Mouse (Mus musculus) lung, embryonic 14.5 days (tissue): Measurements from ENCODE around the gene Fam92b. TPM values are rescaled to one million over a fixed set of nuclear protein-coding genes. Genes with fewer than 3 reads are reported as not detected.
A peak's percentile ranks its signal among the peaks of the same experiment; 100 is the strongest.

Experiments used
- ATAC-seq: fragments of 200-750 bp; cut with Nextera tagmentation; 2 replicates; pipeline ENCODE4 v1.8.0; 2017; ENCODE audit warnings: mild to moderate bottlenecking, moderate TSS enrichment, moderate library complexity; ENCODE audit not compliant: insufficient read depth
- DNase-seq: peaks from one replicate; pipeline ENCODE4 v3.0.0-alpha.2; 2015
- H3K27ac ChIP-seq: fragments of 300-500 bp; sonication (generic); 2 replicates; pipeline ENCODE4 v1.5.1; 2014; ENCODE audit warnings: low read depth, mild to moderate bottlenecking, moderate library complexity
- H3K27me3 ChIP-seq: fragments of 300-500 bp; sonication (generic); 2 replicates; pipeline ENCODE4 v1.6.1; 2014; ENCODE audit warnings: low read length, control low read depth; ENCODE audit not compliant: insufficient read depth
- H3K36me3 ChIP-seq: fragments of 300-500 bp; sonication (generic); 2 replicates; pipeline ENCODE4 v1.6.1; 2014; ENCODE audit warnings: control low read depth; ENCODE audit not compliant: insufficient read depth
- H3K4me1 ChIP-seq: fragments of 300-500 bp; sonication (generic); 2 replicates; pipeline ENCODE4 v1.6.1; 2014; ENCODE audit warnings: antibody characterized with exemption, control low read depth; ENCODE audit not compliant: insufficient read depth
- H3K4me2 ChIP-seq: fragments of 300-500 bp; sonication (generic); 2 replicates; pipeline ENCODE4 v1.6.1; 2014; ENCODE audit warnings: mild to moderate bottlenecking
- H3K4me3 ChIP-seq: fragments of 300-500 bp; sonication (generic); 2 replicates; pipeline ENCODE4 v1.5.1; 2014; ENCODE audit warnings: low read depth, low read length
- H3K9ac ChIP-seq: fragments of 300-500 bp; sonication (generic); 2 replicates; pipeline ENCODE4 v1.6.1; 2014
- H3K9me3 ChIP-seq: fragments of 300-500 bp; sonication (generic); 2 replicates; pipeline ENCODE4 v1.6.1; 2016; ENCODE audit warnings: low read depth, low read length, control low read depth
- CTCF ChIP-seq: IDR thresholded peaks from 2 replicates; pipeline ENCODE4 v1.5.1; 2016; ENCODE audit warnings: antibody characterized with exemption, low read depth
- WGBS: fragments of 180-500 bp; shearing (Covaris S2); extraction: QIAGEN DNeasy Blood & Tissue Kit; methylation state at CpG from one replicate; pipeline ENCODE4 v1.1.7; 2014; 5-methylcytosine and 5-hydroxymethylcytosine counted together
- polyA plus RNA-seq: library from polyadenylated mRNA; unstranded; fragments of >200 nt; fragmentation: Nextera tagmentation; extraction: Ambion mirVana; gene quantifications from 2 replicates; pipeline ENCODE4 v1.2.1, GENCODE M21; 2014

Gene Fam92b
- polyA plus RNA-seq, 1 experiment from 2014 or later, result not detected

GRCm38 (mm10) chr8:120161658-120162403 is 15.4 kb downstream of the Fam92b start:
- H3K9ac ChIP-seq, result no peak overlapping the region

GRCm38 (mm10) chr8:120160366-120160765 is 16.9 kb downstream of the Fam92b start:
- Histone ChIP-seq H3K27ac (no peak overlapping the region), H3K4me1 (no peaks in the 10 kb centered on the region), H3K9me3 (no peaks in the 10 kb centered on the region), H3K27me3 (no peaks in the 10 kb centered on the region), H3K4me3 (no peak overlapping the region), H3K36me3 (no peaks in the 10 kb centered on the region), H3K9ac (no peak overlapping the region; the same call in 1 of the 2 replicates), H3K4me2 (no peak overlapping the region)
- DNase-seq, result no peak
- no peak for TF ChIP-seq CTCF
- 73% methylated on average over 8 of the region's 8 CpGs for WGBS
- no peak for ATAC-seq

More at GRCm38 (mm10) chr8:120161658-120162403, 15.4 kb downstream of the Fam92b start:
- Histone ChIP-seq H3K9me3 (no peaks in the 10 kb centered on the region), H3K27ac (no peak overlapping the region), H3K4me1 (no peaks in the 10 kb centered on the region), H3K4me2 (no peak overlapping the region), H3K36me3 (no peaks in the 10 kb centered on the region), H3K4me3 (no peak overlapping the region), H3K27me3 (no peaks in the 10 kb centered on the region)
- ATAC-seq (no peak), DNase-seq (no peak)
- no peak for TF ChIP-seq CTCF
- WGBS, result 58% methylated on average over 16 of the region's 16 CpGs

- no peak for ATAC-seq
- Histone ChIP-seq H3K27me3 (no peaks in the 10 kb centered on the region), H3K9ac (no peak overlapping the region), H3K27ac (no peak overlapping the region), H3K4me2 (no peak overlapping the region), H3K36me3 (no peaks in the 10 kb centered on the region), H3K9me3 (no peaks in the 10 kb centered on the region), H3K4me3 (no peak overlapping the region), H3K4me1 (no peaks in the 10 kb centered on the region)
- 50% methylated on average over 7 of the region's 7 CpGs for WGBS
- TF ChIP-seq CTCF, result no peak
- peak; percentile 50 for DNase-seq
Measured at GRCm38 (mm10) chr8:120152636-120153035, 24.6 kb downstream of the Fam92b start.

GRCm38 (mm10) chr8:120151151-120151550 is 26.1 kb downstream of the Fam92b start:
- Histone ChIP-seq H3K4me1 (no peaks in the 10 kb centered on the region), H3K27me3 (no peaks in the 10 kb centered on the region), H3K9ac (no peak overlapping the region), H3K9me3 (no peaks in the 10 kb centered on the region), H3K4me2 (no peak overlapping the region), H3K36me3 (no peaks in the 10 kb centered on the region), H3K27ac (no peak overlapping the region), H3K4me3 (no peak overlapping the region)
- no peak for DNase-seq
- ATAC-seq, result no peak
- WGBS, result 62% methylated on average over 9 of the region's 9 CpGs
- no peak for TF ChIP-seq CTCF

GRCm38 (mm10) chr8:120150028-120150427 is 27.2 kb downstream of the Fam92b start:
- H3K27me3 ChIP-seq, result no peaks in the 10 kb centered on the region
- H3K9ac ChIP-seq, result no peak overlapping the region
- no peaks in the 10 kb centered on the region for H3K36me3 ChIP-seq
- 47% methylated on average over 12 of the region's 12 CpGs for WGBS
- H3K4me2 ChIP-seq, result no peak overlapping the region
- no peak for DNase-seq
- TF ChIP-seq CTCF, result no peak
- H3K9me3 ChIP-seq, result no peaks in the 10 kb centered on the region
- H3K27ac ChIP-seq, result no peak overlapping the region
- ATAC-seq, result no peak
- H3K4me3 ChIP-seq, result no peak overlapping the region
- H3K4me1 ChIP-seq, result no peaks in the 10 kb centered on the region

GRCm38 (mm10) chr8:120146051-120146450 is 31.2 kb downstream of the Fam92b start:
- no peak overlapping the region for H3K27ac ChIP-seq
- no peaks in the 10 kb centered on the region for H3K9me3 ChIP-seq
- H3K4me1 ChIP-seq, result no peaks in the 10 kb centered on the region
- DNase-seq (no peak), ATAC-seq (no peak)
- H3K4me2 ChIP-seq, result no peak overlapping the region
- no peak overlapping the region for H3K9ac ChIP-seq
- WGBS, result 82% methylated on average over 1 of the region's 1 CpGs
- no peaks in the 10 kb centered on the region for H3K27me3 ChIP-seq
- H3K4me3 ChIP-seq, result no peak overlapping the region
- H3K36me3 ChIP-seq, result no peaks in the 10 kb centered on the region
- TF ChIP-seq CTCF, result no peak

- Histone ChIP-seq H3K9me3 (no peaks in the 10 kb centered on the region), H3K27me3 (no peaks in the 10 kb centered on the region), H3K9ac (no peak overlapping the region), H3K4me3 (no peak overlapping the region), H3K36me3 (no peaks in the 10 kb centered on the region), H3K4me1 (no peaks in the 10 kb centered on the region), H3K27ac (no peak overlapping the region), H3K4me2 (no peak overlapping the region)
- no peak for TF ChIP-seq CTCF
- WGBS, result 30% methylated on average over 12 of the region's 12 CpGs
- peak; percentile 35; the same call in 1 of the 2 replicates for ATAC-seq
- DNase-seq, result peak; percentile 48
Measured at GRCm38 (mm10) chr8:120144652-120145301, 32.5 kb downstream of the Fam92b start.
